Mouse (Mus musculus): Measurements from ENCODE around the gene Zfp592.

DNA sequence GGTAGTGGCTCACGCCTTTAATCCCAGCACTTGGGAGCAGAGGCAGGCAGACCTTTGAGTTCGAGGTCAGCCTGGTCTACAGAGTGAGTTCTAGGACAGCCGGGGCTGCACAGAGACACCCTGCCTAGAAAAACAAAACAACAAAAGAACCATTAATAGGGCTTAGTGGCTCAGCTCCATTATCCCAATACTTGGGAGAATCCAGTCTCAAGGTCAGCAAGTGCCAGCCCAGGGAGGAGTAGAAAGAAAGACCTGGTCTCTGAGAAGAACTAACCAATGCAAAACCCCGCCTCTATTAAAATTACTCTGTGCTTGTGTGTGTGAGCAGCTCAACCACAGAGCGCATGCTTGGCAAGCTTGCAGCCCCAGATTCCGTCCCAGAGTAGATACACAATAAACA, 30.7 kb upstream of the Zfp592 start:
- TF ChIP-seq CTCF (IDR thresholded peaks at IDR 0.05) (no peak), POLR2A (IDR thresholded peaks at IDR 0.05; ENCODE audit: insufficient read depth, low read depth, low read length) (no peak), EP300 (IDR thresholded peaks at IDR 0.05; ENCODE audit: insufficient read depth, low read depth, low read length) (no peak)

Data from heart, adult 2 months (tissue).